Mouse (Mus musculus) erythroblast, embryonic 14.5 days (primary cell): Measurements from ENCODE around the gene Aipl1.

Source experiments
- GATA1 ChIP-seq: IDR thresholded peaks from 2 replicates; pipeline ENCODE4 v1.6.1; 2012; ENCODE audit warnings: low read length, inconsistent platforms, mixed read lengths
- TAL1 ChIP-seq: IDR thresholded peaks from 3 replicates; pipeline ENCODE4 v1.6.1; 2012; ENCODE audit warnings: low read length, inconsistent platforms, mixed read lengths

DNA sequence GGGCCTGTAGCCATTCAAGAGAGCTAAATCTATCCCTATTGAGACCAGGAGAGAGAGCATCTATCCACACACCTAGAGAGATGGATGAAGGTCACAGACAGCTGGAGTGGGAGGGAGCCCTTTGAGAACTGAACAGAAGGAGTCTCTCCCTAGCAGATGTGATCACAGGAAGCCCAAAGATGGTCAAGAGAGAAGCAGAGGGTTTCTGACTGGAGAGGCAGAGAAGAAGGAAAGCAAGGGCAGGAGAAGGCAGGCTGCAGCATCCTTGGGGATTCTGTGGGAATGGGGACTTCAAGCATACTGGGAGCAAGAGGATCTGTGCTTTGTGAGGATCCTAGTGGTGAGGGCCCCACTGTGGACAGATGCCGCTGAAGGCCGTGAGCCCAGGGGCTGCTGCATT lies 51.5 kb downstream of the Aipl1 start:
- TF ChIP-seq GATA1 (no peak), TAL1 (no peak)
